Mouse (Mus musculus): ENCODE data around the gene Popdc2. TPM values are rescaled to one million over a fixed set of nuclear protein-coding genes. Genes with fewer than 3 reads are reported as not detected.

The Popdc2 gene
- polyA plus RNA-seq, 1 experiment from 2014 or later = 3.5 TPM

DNA sequence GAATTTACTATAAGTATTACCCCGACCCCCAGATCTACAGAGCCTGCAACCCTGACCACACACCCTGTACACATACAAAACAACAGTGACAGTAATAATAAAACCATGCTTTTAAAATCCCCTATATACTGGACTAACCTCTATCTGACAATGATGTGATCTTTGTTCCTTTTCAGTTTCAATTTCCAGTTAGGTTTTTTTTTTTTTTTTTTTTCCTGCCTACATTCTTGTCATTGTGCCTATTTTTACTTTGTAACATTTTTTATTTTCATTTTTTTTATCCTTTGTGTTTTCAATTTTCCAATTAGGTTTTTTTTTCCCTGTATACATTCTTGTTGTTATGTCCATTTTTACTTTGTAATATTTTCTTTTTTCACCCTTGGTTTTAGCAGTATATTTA, 63.8 kb downstream of the Popdc2 start:
- 86% methylated on average over 1 of the region's 1 CpGs for WGBS
- H3K4me1 ChIP-seq = no peaks in the 10 kb centered on the region
- H3K4me3 ChIP-seq = no peak overlapping the region
- no peaks in the 10 kb centered on the region for H3K27me3 ChIP-seq
- H3K9me3 ChIP-seq = no peaks in the 10 kb centered on the region
- H3K4me2 ChIP-seq (replicated peaks) = no peak overlapping the region
- no peak overlapping the region for H3K27ac ChIP-seq
- no peak overlapping the region for H3K9ac ChIP-seq
- ATAC-seq (ENCODE audit: low FRiP score, low read depth) = no peak
- no peaks in the 10 kb centered on the region for H3K36me3 ChIP-seq

Other genes starting within 250 kb of the Popdc2 start
- gene Nr1i2, start 67.4 kb upstream of the Popdc2 start, polyA plus RNA-seq (2015; fragmentation: Nextera tagmentation; extraction: Ambion mirVana) = not detected in 2 replicates
- gene Maats1, start 20.1 kb upstream of the Popdc2 start, polyA plus RNA-seq (2015; fragmentation: Nextera tagmentation; extraction: Ambion mirVana) = 0.08 and 0.10 TPM in 2 replicates
- gene Cox17, start 15.2 kb upstream of the Popdc2 start, polyA plus RNA-seq (2015; fragmentation: Nextera tagmentation; extraction: Ambion mirVana) = 98.8 and 106 TPM in 2 replicates
- gene Gm21987, start 15.2 kb upstream of the Popdc2 start, polyA plus RNA-seq (2015; fragmentation: Nextera tagmentation; extraction: Ambion mirVana) = not detected in 2 replicates
- gene Pla1a, start 70.9 kb downstream of the Popdc2 start, polyA plus RNA-seq (2015; fragmentation: Nextera tagmentation; extraction: Ambion mirVana) = 0.31 and 0.37 TPM in 2 replicates
- gene Adprh, start 90.5 kb downstream of the Popdc2 start, polyA plus RNA-seq (2015; fragmentation: Nextera tagmentation; extraction: Ambion mirVana) = 128 and 137 TPM in 2 replicates
- 0.19 and 0.47 TPM in 2 replicates for gene Cd80, start 93.4 kb downstream of the Popdc2 start, polyA plus RNA-seq (2015; fragmentation: Nextera tagmentation; extraction: Ambion mirVana)
- gene Timmdc1, start 160.5 kb downstream of the Popdc2 start, polyA plus RNA-seq (2015; fragmentation: Nextera tagmentation; extraction: Ambion mirVana) = 28.4 and 30.8 TPM in 2 replicates
- gene Poglut1, start 188.0 kb downstream of the Popdc2 start, polyA plus RNA-seq (2015; fragmentation: Nextera tagmentation; extraction: Ambion mirVana) = 78.7 and 79.7 TPM in 2 replicates
- gene Tmem39a, start 196.5 kb downstream of the Popdc2 start, polyA plus RNA-seq (2015; fragmentation: Nextera tagmentation; extraction: Ambion mirVana) = 151 and 160 TPM in 2 replicates